Mouse (Mus musculus): ENCODE results near the gene Mthfd1l. TPM values are rescaled to one million over a fixed set of nuclear protein-coding genes. Genes with fewer than 3 reads are reported as not detected.

Mthfd1l gene
- polyA plus RNA-seq, 1 experiment from 2014 or later = 9.2 TPM

DNA sequence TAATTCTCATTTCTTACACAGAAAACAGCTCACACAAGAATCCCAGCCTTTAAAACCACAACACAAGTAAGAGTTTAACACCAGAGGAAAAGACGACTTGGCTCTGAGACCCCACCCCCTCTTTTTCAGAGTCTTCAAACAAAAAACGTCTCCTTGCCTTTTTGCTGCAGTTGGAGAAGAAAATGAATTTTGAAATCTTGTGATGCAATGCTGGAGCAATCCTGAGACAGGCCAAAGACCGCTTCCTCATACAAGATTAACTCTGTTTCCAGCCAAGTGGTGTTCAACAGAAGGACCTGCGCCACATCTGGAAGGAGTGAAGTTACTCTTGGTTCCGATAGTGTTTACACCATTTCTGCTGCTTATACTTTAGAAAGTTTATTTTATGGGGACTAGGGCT lies 182.6 kb downstream of the Mthfd1l start:
- H3K36me3 ChIP-seq = no peaks in the 10 kb centered on the region
- no peak overlapping the region for H3K4me2 ChIP-seq (replicated peaks)
- WGBS = 86% methylated on average over 5 of the region's 5 CpGs
- H3K4me3 ChIP-seq = no peak overlapping the region
- H3K27ac ChIP-seq = no peak overlapping the region
- H3K9ac ChIP-seq = no peak overlapping the region
- no peaks in the 10 kb centered on the region for H3K27me3 ChIP-seq (replicated peaks)
- no peak for ATAC-seq (ENCODE audit: low FRiP score, low read depth)
- no peaks in the 10 kb centered on the region for H3K9me3 ChIP-seq
- H3K4me1 ChIP-seq = no peaks in the 10 kb centered on the region

DNA sequence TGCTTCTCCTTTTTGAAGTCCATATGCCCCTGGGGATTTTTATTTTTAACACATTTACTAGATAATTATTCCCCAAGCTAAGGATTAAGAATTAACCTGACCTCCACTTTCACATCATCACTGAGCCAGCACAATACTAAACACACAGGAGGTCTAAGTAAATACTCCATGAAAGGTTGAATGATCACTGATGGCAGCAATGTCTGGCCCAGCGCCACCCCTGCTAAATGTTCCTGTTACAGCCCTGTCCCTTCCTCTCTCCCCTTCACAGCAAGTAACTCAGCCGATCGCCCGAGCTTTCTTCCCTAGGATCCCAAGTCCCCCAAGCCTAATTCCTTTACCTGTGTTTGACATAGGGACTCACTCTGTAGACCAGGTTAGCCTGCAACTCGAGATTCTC lies 185.6 kb downstream of the Mthfd1l start:
- no peaks in the 10 kb centered on the region for H3K36me3 ChIP-seq
- no peak overlapping the region for H3K27ac ChIP-seq
- H3K4me3 ChIP-seq = no peak overlapping the region
- H3K4me1 ChIP-seq = peaks cover 4% of the 10 kb centered on the region; the same call in 1 of the 2 replicates
- WGBS = 87% methylated on average over 5 of the region's 5 CpGs
- H3K9ac ChIP-seq = no peak overlapping the region
- no peak for ATAC-seq (ENCODE audit: low FRiP score, low read depth)
- H3K27me3 ChIP-seq (replicated peaks) = no peaks in the 10 kb centered on the region
- no peak overlapping the region for H3K4me2 ChIP-seq (replicated peaks)
- H3K9me3 ChIP-seq = no peaks in the 10 kb centered on the region

DNA sequence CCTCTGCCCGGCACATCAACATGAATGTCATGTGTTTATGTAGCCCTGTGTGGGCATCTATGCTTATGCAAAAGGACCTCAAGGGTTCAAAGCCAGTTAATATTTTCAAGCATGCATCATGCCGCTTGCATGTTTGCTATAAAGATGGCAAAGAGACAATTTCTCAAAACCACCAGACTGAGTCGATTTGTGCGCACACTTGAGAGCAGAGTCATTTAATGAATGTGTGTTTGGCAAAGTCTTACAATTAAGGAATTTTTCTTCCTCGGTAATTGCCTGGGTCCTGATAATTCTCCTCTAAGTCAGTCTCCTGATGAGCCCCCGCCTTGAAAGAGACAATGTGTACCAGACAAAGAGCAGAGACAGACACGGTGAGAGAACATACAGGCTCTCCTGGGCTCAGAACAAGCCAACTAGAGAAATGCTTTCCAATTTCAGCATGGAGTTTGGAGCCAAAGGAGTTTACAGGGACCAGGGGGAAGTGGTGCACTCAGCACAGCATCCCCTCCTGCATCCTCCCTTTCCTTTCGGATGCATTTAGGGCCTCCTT lies 186.7 kb downstream of the Mthfd1l start:
- Histone ChIP-seq H3K4me2 (replicated peaks) (no peak overlapping the region), H3K9ac (no peak overlapping the region), H3K36me3 (no peaks in the 10 kb centered on the region), H3K4me1 (peaks cover 4% of the 10 kb centered on the region; the same call in 1 of the 2 replicates), H3K4me3 (no peak overlapping the region), H3K27ac (no peak overlapping the region), H3K9me3 (no peaks in the 10 kb centered on the region), H3K27me3 (replicated peaks) (no peaks in the 10 kb centered on the region)
- ATAC-seq (ENCODE audit: low FRiP score, low read depth) = no peak
- 89% methylated on average over 8 of the region's 8 CpGs for WGBS

DNA sequence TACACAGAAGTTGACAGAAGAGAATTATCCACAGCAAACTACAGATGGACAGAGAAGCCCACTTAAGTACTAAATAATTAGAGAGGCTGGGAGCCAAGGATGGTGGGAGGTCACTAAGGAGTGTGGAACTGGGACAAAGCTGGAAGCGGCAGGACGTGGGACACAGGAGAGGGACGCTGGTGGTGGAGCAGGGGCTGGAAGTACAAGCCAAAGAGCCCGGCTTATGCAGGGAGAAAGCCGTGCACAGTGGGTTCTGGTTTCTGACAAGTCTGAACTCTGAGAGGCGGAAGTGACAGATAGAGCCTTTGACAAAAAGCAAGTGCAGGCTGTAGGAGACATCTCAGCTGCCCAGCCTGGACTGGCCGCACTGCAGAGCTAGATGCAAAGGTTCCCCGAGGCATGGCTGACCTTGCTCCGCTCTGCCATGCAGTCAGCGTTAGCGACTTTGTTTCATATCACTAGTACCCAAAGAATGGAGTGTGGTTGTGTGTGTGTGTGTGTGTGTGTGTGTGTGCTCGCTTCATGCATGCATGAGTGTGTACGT lies 187.4 kb downstream of the Mthfd1l start:
- 83% methylated on average over 13 of the region's 13 CpGs for WGBS

DNA sequence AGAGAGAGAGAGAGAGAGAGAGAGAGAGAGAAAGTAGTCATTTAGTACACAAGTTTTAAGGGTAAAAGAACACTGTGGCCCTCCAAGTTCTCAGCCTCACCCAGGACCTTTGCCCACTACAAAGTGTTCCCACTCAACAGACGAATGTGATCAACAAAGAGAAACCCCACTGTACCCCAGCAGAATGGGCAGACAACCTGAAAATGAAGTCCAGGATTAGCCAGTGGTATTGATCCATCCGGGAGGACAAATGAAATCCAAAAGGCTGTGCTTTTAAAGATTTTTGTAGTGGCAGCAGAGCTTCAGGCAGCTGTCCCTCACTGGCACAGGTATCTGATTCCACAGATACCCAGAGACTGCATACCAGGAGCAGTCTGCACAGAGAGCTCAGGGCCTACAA lies 189.1 kb downstream of the Mthfd1l start:
- no peak for ATAC-seq (ENCODE audit: low FRiP score, low read depth)
- Histone ChIP-seq H3K27me3 (replicated peaks) (no peaks in the 10 kb centered on the region), H3K9ac (no peak overlapping the region), H3K4me2 (replicated peaks) (no peak overlapping the region), H3K4me1 (peaks cover 4% of the 10 kb centered on the region; the same call in 1 of the 2 replicates), H3K36me3 (no peaks in the 10 kb centered on the region), H3K27ac (no peak overlapping the region), H3K4me3 (no peak overlapping the region), H3K9me3 (no peaks in the 10 kb centered on the region)
- 91% methylated on average over 2 of the region's 2 CpGs for WGBS

More for the DNA sequence above, 187.4 kb downstream of the Mthfd1l start:
- H3K36me3 ChIP-seq = no peaks in the 10 kb centered on the region
- H3K9me3 ChIP-seq = no peaks in the 10 kb centered on the region
- H3K27me3 ChIP-seq (replicated peaks) = no peaks in the 10 kb centered on the region
- no peak overlapping the region for H3K4me3 ChIP-seq
- no peak overlapping the region for H3K9ac ChIP-seq
- peaks cover 4% of the 10 kb centered on the region; the same call in 1 of the 2 replicates for H3K4me1 ChIP-seq
- H3K4me2 ChIP-seq (replicated peaks) = no peak overlapping the region
- ATAC-seq (ENCODE audit: low FRiP score, low read depth) = no peak
- H3K27ac ChIP-seq = no peak overlapping the region

DNA sequence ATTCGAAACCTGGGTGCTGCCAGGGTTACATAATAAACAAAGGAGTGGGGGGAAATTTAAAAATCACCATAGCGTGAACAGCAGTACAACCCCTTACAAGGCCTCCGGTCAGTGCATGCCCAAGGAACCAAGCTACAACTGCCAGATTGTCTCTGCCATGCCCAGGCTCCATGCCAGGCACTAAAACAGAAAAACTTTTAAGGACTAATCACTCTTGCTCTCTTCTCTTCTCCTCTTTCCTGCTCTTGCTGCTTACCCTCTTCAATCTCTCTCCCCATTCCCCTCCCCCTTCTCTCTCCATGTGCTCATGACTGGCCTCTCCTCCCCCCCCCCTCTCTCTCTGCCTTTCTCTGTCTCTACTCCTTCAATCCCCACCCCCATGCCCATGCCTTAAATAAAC lies 190.1 kb downstream of the Mthfd1l start:
- Histone ChIP-seq H3K9me3 (no peaks in the 10 kb centered on the region), H3K36me3 (no peaks in the 10 kb centered on the region), H3K4me3 (no peak overlapping the region), H3K9ac (no peak overlapping the region), H3K27ac (no peak overlapping the region), H3K27me3 (replicated peaks) (no peaks in the 10 kb centered on the region), H3K4me1 (peaks cover 4% of the 10 kb centered on the region; the same call in 1 of the 2 replicates), H3K4me2 (replicated peaks) (no peak overlapping the region)
- WGBS = 79% methylated on average over 3 of the region's 3 CpGs
- no peak for ATAC-seq (ENCODE audit: low FRiP score, low read depth)

DNA sequence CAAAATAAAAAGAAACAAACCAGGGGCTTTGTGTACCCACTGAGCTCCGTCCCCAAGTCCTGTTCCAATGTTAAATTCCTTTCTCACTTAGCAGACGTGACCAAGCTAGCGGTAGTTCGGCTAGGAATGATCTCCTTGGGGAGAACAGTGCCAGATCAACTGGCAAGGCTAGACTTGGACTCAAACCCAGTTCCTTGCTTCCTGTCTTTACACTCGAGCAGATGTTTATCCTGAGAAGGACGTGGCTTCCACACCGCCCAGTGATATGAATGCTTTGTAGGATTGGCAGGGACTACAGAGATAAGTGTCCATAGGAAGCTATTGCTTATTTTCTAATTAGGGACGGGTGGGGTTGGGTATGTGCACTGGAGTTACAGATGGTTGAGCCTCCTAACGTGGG lies 191.8 kb downstream of the Mthfd1l start:
- Histone ChIP-seq H3K4me3 (no peak overlapping the region), H3K36me3 (no peaks in the 10 kb centered on the region), H3K27me3 (replicated peaks) (no peaks in the 10 kb centered on the region), H3K9me3 (no peaks in the 10 kb centered on the region), H3K27ac (no peak overlapping the region), H3K4me2 (replicated peaks) (no peak overlapping the region), H3K4me1 (peaks cover 4% of the 10 kb centered on the region; the same call in 1 of the 2 replicates), H3K9ac (no peak overlapping the region)
- 92% methylated on average over 9 of the region's 9 CpGs for whole genome bisulfite sequencing
- no peak for ATAC-seq (ENCODE audit: low FRiP score, low read depth)

DNA sequence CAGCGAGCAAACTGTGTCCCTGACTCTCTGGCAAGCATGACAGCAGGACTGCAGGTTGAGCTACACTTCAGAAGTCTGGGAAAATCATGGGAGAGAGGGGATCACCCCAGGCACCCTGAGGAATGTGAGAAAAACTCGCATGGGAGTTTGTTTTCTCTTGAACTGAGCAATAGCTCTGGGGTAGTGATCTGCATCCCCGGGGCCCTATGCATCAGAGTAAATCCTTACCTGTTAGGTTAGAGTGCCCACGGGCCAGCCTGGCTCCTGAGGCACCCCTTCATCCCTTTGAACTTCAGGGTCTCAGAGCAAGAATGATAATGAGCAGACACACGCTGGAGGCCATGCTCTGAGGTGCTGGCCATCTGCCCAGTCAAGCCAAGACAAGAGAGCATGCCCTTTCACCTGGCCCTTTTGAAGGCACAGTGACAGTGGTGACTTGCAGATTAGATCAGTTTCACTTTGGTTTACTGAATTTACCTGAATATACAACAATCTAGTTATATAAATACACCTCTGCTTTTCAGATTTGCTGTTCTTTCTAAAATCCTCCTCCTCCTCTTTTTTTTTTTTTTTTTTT lies 195.4 kb downstream of the Mthfd1l start:
- H3K9ac ChIP-seq = no peak overlapping the region
- no peak overlapping the region for H3K27ac ChIP-seq
- WGBS = 40% methylated on average over 5 of the region's 5 CpGs
- H3K36me3 ChIP-seq = no peaks in the 10 kb centered on the region
- H3K9me3 ChIP-seq = no peaks in the 10 kb centered on the region
- no peak overlapping the region for H3K4me2 ChIP-seq (replicated peaks)
- H3K4me1 ChIP-seq = no peaks in the 10 kb centered on the region
- H3K27me3 ChIP-seq (replicated peaks) = no peaks in the 10 kb centered on the region
- ATAC-seq (ENCODE audit: low FRiP score, low read depth) = no peak
- H3K4me3 ChIP-seq = no peak overlapping the region

DNA sequence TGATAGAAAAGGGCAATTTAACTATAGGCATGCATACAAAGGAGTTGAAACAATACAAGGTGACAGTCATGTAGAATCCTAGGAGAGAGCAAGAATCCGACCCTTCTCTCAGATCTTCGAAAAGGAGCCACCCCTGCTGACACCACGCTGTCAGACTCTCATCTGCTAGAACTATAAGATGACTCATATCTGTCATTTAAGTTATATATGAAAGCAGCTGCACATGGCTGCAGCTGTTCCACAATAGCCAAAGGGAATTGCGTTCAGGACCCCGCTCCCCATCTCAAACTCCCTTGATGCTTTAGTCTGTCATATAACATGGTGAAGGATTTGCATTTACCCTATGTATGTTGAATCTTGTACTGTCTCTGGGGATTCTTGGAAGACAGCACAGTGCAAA lies 201.3 kb downstream of the Mthfd1l start:
- 67% methylated on average over 5 of the region's 5 CpGs for WGBS
- Histone ChIP-seq H3K36me3 (no peaks in the 10 kb centered on the region), H3K4me3 (no peak overlapping the region), H3K27ac (no peak overlapping the region), H3K9ac (no peak overlapping the region), H3K9me3 (no peaks in the 10 kb centered on the region), H3K27me3 (replicated peaks) (no peaks in the 10 kb centered on the region), H3K4me1 (no peaks in the 10 kb centered on the region), H3K4me2 (replicated peaks) (no peak overlapping the region)
- ATAC-seq (ENCODE audit: low FRiP score, low read depth) = no peak

DNA sequence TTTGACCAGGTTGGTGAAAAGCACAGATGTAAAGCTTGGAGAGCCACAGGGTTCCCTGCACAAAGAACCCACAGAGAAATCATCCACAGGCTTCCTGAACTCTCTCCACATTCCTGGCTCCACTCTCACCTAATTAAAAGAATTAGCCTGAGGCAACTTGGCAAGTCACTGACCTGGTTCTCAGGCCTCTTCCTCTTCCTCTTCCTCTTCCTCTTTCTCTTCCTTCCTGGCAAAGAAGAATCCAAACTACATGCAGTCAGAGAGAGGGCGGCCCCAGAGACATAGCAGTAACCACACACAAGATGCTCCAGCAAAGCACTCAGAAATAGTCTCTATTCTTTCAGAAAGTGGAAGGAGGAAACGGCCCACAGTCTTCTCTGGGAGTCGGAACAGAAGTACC lies 201.8 kb downstream of the Mthfd1l start:
- Histone ChIP-seq H3K4me2 (replicated peaks) (no peak overlapping the region), H3K4me1 (no peaks in the 10 kb centered on the region), H3K9ac (no peak overlapping the region), H3K36me3 (no peaks in the 10 kb centered on the region), H3K27me3 (replicated peaks) (no peaks in the 10 kb centered on the region), H3K27ac (no peak overlapping the region), H3K9me3 (no peaks in the 10 kb centered on the region), H3K4me3 (no peak overlapping the region)
- WGBS = 81% methylated on average over 3 of the region's 3 CpGs
- ATAC-seq (ENCODE audit: low FRiP score, low read depth) = no peak

DNA sequence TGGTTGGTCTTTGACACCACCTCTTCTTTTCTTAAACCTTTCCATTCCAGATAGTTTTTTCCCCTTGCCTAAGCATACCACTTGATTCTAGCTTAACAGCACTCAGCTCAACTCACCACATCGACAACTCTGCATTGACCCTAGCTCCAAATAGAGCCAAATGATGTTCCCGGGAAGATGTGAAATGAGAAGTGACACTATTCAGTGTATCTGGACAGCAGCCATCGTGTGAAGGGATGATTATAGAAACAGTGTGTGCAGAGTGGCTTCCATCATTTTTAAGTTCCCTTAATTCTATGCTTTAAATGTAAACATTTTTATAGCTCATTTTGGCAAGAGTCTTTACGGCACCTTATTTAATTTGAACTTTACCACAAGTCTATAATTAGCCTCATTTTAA lies 204.4 kb downstream of the Mthfd1l start:
- Histone ChIP-seq H3K4me2 (replicated peaks) (no peak overlapping the region), H3K4me3 (no peak overlapping the region), H3K27me3 (replicated peaks) (no peaks in the 10 kb centered on the region), H3K9me3 (no peaks in the 10 kb centered on the region), H3K9ac (no peak overlapping the region), H3K36me3 (no peaks in the 10 kb centered on the region), H3K4me1 (no peaks in the 10 kb centered on the region), H3K27ac (no peak overlapping the region)
- WGBS = 94% methylated on average over 4 of the region's 4 CpGs
- ATAC-seq (ENCODE audit: low FRiP score, low read depth) = no peak

DNA sequence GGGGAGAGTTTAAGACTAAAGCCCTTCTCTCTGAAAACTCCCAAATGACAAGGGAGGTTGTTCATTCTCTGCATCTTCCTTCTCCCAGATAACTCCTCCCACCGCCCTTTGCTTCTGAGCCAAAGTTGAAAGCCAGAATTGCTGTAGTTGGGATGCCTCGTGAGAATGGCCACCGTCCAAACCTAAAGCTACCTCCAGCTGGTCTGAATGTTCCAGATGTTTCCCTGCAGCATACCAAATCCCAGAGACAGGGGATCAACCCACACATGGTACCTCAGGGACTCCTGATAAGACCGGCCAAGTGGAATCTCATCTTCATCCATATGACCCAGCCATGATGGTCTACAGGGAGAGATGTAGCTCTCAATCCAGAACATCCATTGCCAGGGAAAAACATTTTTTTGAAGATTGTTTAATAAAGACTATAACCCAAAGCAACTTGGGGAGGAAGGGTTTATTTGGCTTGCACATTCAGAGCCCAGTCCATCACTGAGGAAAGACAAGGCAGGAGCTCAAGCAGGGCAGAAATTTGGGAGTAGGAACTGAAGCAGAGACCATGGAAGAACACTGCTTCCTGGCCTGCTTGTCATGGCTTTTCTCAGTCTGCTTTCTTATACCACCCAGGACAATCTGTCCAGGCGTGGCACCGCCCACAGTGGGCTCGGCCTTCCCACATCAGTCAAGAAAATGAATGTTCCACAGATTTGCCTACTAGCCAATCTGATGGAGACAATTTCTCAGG lies 206.3 kb downstream of the Mthfd1l start:
- no peak overlapping the region for H3K27ac ChIP-seq
- no peaks in the 10 kb centered on the region for H3K4me1 ChIP-seq
- H3K4me2 ChIP-seq (replicated peaks) = no peak overlapping the region
- no peaks in the 10 kb centered on the region for H3K36me3 ChIP-seq
- no peak overlapping the region for H3K4me3 ChIP-seq
- H3K9ac ChIP-seq = no peak overlapping the region
- ATAC-seq (ENCODE audit: low FRiP score, low read depth) = no peak
- H3K9me3 ChIP-seq = no peaks in the 10 kb centered on the region
- 92% methylated on average over 7 of the region's 7 CpGs for WGBS
- H3K27me3 ChIP-seq (replicated peaks) = no peaks in the 10 kb centered on the region

All from neural tube, embryonic 12.5 days (tissue).